ENCODE assay signal across 8 mouse cellular contexts in the genomic region with DNA sequence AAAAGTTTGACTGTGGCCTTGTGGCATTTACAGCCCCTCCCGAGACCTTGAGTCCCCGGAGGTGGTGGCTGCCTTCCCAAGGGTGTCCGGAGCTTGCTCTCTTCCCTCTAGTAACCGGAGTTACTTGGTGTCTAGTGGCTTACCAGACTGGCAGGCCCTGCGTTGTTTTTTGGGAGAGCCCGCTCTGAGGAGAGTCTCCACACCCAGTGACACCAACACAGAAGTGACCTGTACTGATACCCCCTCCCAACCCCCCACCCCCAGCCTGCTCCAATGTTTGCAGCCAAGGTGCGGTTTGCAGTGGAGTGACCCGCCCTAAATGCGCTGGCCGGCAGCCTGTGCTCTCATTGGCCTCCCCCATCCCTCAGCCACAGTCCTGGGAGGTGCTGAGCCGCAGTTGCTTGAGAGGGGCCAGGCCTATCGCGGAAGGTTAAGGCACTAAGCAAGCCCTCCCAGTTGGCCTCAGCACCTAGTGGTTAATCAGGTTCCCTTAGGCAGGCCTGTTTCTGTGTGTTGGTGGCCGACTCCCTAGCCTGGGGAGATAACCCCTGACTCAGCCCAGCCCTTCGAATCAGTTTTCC. TPM values are rescaled to one million over a fixed set of nuclear protein-coding genes. Genes with fewer than 3 reads are reported as not detected.
DNase-seq lines count a peak whose midpoint lies in the region; ATAC-seq and TF ChIP-seq lines count a peak whose summit lies in the region.

No protein-coding gene starts in this region.

- H3K4me3 ChIP-seq in cerebellum, adult 2 months (replicated peaks; ENCODE audit: insufficient read depth, low read depth, low read length), result peak overlapping the region; percentile 73
- peak overlapping the region; percentile 77 for H3K4me3 ChIP-seq in heart, adult 2 months
- H3K4me3 ChIP-seq in lung, embryonic 16.5 days (ENCODE audit: low read length), result peak overlapping the region; percentile 86
- peak overlapping the region; percentile 63 for H3K4me3 ChIP-seq in olfactory bulb, adult 2 months (ENCODE audit: insufficient read depth, low read depth, low read length)

- WGBS in cerebellum, adult 2 months, result 3% methylated on average over 15 of the region's 15 CpGs
- 3% methylated on average over 15 of the region's 15 CpGs for WGBS in heart, adult 2 months
- 2% methylated on average over 15 of the region's 15 CpGs for WGBS in lung, embryonic 16.5 days
- 4% methylated on average over 15 of the region's 15 CpGs for WGBS in olfactory bulb, adult 2 months

- TF ChIP-seq EP300 in heart, adult 2 months (IDR thresholded peaks at IDR 0.05; ENCODE audit: insufficient read depth, low read depth, low read length), result 0 out of 2 replicates have a peak, but pooled peaks have one; percentile 47

- peaks cover 3% of the 10 kb centered on the region; the same call in 1 of the 2 replicates for H3K36me3 ChIP-seq in heart, adult 2 months (ENCODE audit: control insufficient read depth, insufficient read depth, low read length)
- peaks cover 30% of the 10 kb centered on the region for H3K36me3 ChIP-seq in lung, embryonic 16.5 days (ENCODE audit: control insufficient read depth, insufficient read depth, low read length)

- H3K79me2 ChIP-seq in heart, adult 2 months (replicated peaks; ENCODE audit: control insufficient read depth, insufficient read depth, low read length), result no peaks in the 10 kb centered on the region; the same call in 1 of the 2 replicates

- peaks cover 25% of the 10 kb centered on the region for H3K4me1 ChIP-seq in cerebellum, adult 2 months (ENCODE audit: control insufficient read depth, insufficient read depth, low read length)
- peaks cover 7% of the 10 kb centered on the region for H3K4me1 ChIP-seq in heart, adult 2 months (ENCODE audit: control insufficient read depth, insufficient read depth, low read length)
- peaks cover 15% of the 10 kb centered on the region for H3K4me1 ChIP-seq in lung, embryonic 16.5 days (replicated peaks; ENCODE audit: control insufficient read depth, insufficient read depth, low read length)
- peaks cover 16% of the 10 kb centered on the region for H3K4me1 ChIP-seq in olfactory bulb, adult 2 months (ENCODE audit: control insufficient read depth, insufficient read depth, low read length)

- no peaks in the 10 kb centered on the region for H3K27me3 ChIP-seq in cerebellum, adult 2 months (ENCODE audit: control insufficient read depth, insufficient read depth, low read length)
- H3K27me3 ChIP-seq in heart, adult 2 months (ENCODE audit: control insufficient read depth, insufficient read depth, low read length), result no peaks in the 10 kb centered on the region
- H3K27me3 ChIP-seq in lung, embryonic 16.5 days (ENCODE audit: control insufficient read depth, insufficient read depth, low read depth, low read length), result no peaks in the 10 kb centered on the region

- H3K9me3 ChIP-seq in lung, embryonic 16.5 days (ENCODE audit: control insufficient read depth, low read length), result no peaks in the 10 kb centered on the region

- no peak for TF ChIP-seq CTCF in cerebellum, adult 2 months (IDR thresholded peaks at IDR 0.05; ENCODE audit: borderline replicate concordance, insufficient read depth, low read depth, low read length)
- peak; percentile 17; the same call in 1 of the 2 replicates for TF ChIP-seq CTCF in heart, adult 2 months (IDR thresholded peaks at IDR 0.05)
- no peak for TF ChIP-seq CTCF in olfactory bulb, adult 2 months (IDR thresholded peaks at IDR 0.05; ENCODE audit: insufficient read depth, low read depth, low read length)

- H3K27ac ChIP-seq in cerebellum, adult 2 months (ENCODE audit: insufficient read depth, low read length), result 0 out of 2 replicates have a peak overlapping the region, but pooled peaks have one; percentile 28
- peak overlapping the region; percentile 90 for H3K27ac ChIP-seq in heart, adult 2 months
- H3K27ac ChIP-seq in lung, embryonic 16.5 days (ENCODE audit: low read length), result peak overlapping the region; percentile 88
- no peak overlapping the region for H3K27ac ChIP-seq in olfactory bulb, adult 2 months (ENCODE audit: insufficient read depth, low read depth, low read length)

- peak; percentile 51 to 54 for DNase-seq in cerebellum, adult 2 months
- DNase-seq in cerebellum, adult 11 months, result no peak
- peak; percentile 76 for DNase-seq in embryo, embryonic 11 days
- peak; percentile 68 to 84 for DNase-seq in heart, adult 2 months
- DNase-seq in kidney, adult 18-20 months, result peak; percentile 70

- intact Hi-C loops in heart, adult 2 months (cut with DNase I), result no loop called here

- TF ChIP-seq POLR2A in cerebellum, adult 2 months (IDR thresholded peaks at IDR 0.05; ENCODE audit: borderline replicate concordance, insufficient read depth, low read length), result no peak
- peak; percentile 49; the same call in 1 of the 2 replicates for TF ChIP-seq POLR2A in heart, adult 2 months (IDR thresholded peaks at IDR 0.05; ENCODE audit: insufficient read depth, low read depth, low read length)
- no peak for TF ChIP-seq POLR2A in olfactory bulb, adult 2 months (IDR thresholded peaks at IDR 0.05; ENCODE audit: insufficient read depth, low read depth, low read length)

- peak overlapping the region; percentile 92 for H3K4me2 ChIP-seq in lung, embryonic 16.5 days (ENCODE audit: low read depth, low read length)

- peak; percentile 80 for ATAC-seq in lung, embryonic 16.5 days (ENCODE audit: low read depth)
- ATAC-seq in activated CD4-positive, CD25-positive, alpha-beta regulatory T cell, adult 4 months, result no peak

- H3K9ac ChIP-seq in heart, adult 2 months (ENCODE audit: low read depth, low read length), result peak overlapping the region; percentile 84
- peak overlapping the region; percentile 89 for H3K9ac ChIP-seq in lung, embryonic 16.5 days (ENCODE audit: low read length)

RNA-seq across cellular contexts. Expression of gene Kmt5a, which starts 6.7 kb away (rescaled TPM):
- 59.1 and 61.6 TPM in 2 replicates for polyA plus RNA-seq in cerebellum, adult 2 months (2012; rRNA removed)
- total RNA-seq in heart, adult 2 months (2021), result 100 to 1,000 TPM; 191 to 210 TPM
- 136 and 162 TPM in 2 replicates for polyA plus RNA-seq in heart, adult 2 months (2012; rRNA removed)
- polyA plus RNA-seq in lung, embryonic 16.5 days (2015; fragmentation: Nextera tagmentation; extraction: Ambion mirVana), result 31.3 and 32.2 TPM in 2 replicates
- 371 TPM in 1 of 2 replicates, not detected in the other for polyA plus RNA-seq in olfactory bulb, adult 2 months (2012; ENCODE audit: insufficient read depth, insufficient read length, low replicate concordance, missing spikeins)
- 10 to 100 TPM; 23.4 to 26.8 TPM for polyA plus RNA-seq in activated CD4-positive, CD25-positive, alpha-beta regulatory T cell, adult 4 months (2017; shearing (Covaris generic))

RNA-seq across cellular contexts. Expression of gene Sbno1, which starts 20.6 kb away (rescaled TPM):
- 48.3 and 50.3 TPM in 2 replicates for polyA plus RNA-seq in cerebellum, adult 2 months (2012; rRNA removed)
- 10 to 100 TPM; 58.8 to 62.9 TPM for total RNA-seq in heart, adult 2 months (2021)
- 11.3 and 18.5 TPM in 2 replicates for polyA plus RNA-seq in heart, adult 2 months (2012; rRNA removed)
- 80.8 and 81.2 TPM in 2 replicates for polyA plus RNA-seq in lung, embryonic 16.5 days (2015; fragmentation: Nextera tagmentation; extraction: Ambion mirVana)
- polyA plus RNA-seq in olfactory bulb, adult 2 months (2012; ENCODE audit: insufficient read depth, insufficient read length, low replicate concordance, missing spikeins), result 263 and 488 TPM in 2 replicates
- 100 to 1,000 TPM; 135 to 152 TPM for polyA plus RNA-seq in activated CD4-positive, CD25-positive, alpha-beta regulatory T cell, adult 4 months (2017; shearing (Covaris generic))

RNA-seq across cellular contexts. Expression of gene Rilpl2, which starts 31.8 kb away (rescaled TPM):
- polyA plus RNA-seq in cerebellum, adult 2 months (2012; rRNA removed), result 18.1 and 18.4 TPM in 2 replicates
- total RNA-seq in heart, adult 2 months (2021), result 1 to 10 TPM; 6.8 to 9.1 TPM
- 6.9 and 8.4 TPM in 2 replicates for polyA plus RNA-seq in heart, adult 2 months (2012; rRNA removed)
- 29.4 and 32.7 TPM in 2 replicates for polyA plus RNA-seq in lung, embryonic 16.5 days (2015; fragmentation: Nextera tagmentation; extraction: Ambion mirVana)
- not detected in 2 replicates for polyA plus RNA-seq in olfactory bulb, adult 2 months (2012; ENCODE audit: insufficient read depth, insufficient read length, low replicate concordance, missing spikeins)
- 10 to 100 TPM; 69.3 to 73.3 TPM for polyA plus RNA-seq in activated CD4-positive, CD25-positive, alpha-beta regulatory T cell, adult 4 months (2017; shearing (Covaris generic))

RNA-seq across cellular contexts. Expression of gene Snrnp35, which starts 36.5 kb away (rescaled TPM):
- polyA plus RNA-seq in cerebellum, adult 2 months (2012; rRNA removed), result 12.3 and 13.1 TPM in 2 replicates
- total RNA-seq in heart, adult 2 months (2021), result 10 to 100 TPM; 10.5 to 14.5 TPM
- 2.4 and 4.5 TPM in 2 replicates for polyA plus RNA-seq in heart, adult 2 months (2012; rRNA removed)
- 23.0 and 25.6 TPM in 2 replicates for polyA plus RNA-seq in lung, embryonic 16.5 days (2015; fragmentation: Nextera tagmentation; extraction: Ambion mirVana)
- not detected in 2 replicates for polyA plus RNA-seq in olfactory bulb, adult 2 months (2012; ENCODE audit: insufficient read depth, insufficient read length, low replicate concordance, missing spikeins)
- 10 to 100 TPM in 1 of 2 experiments, 1 to 10 TPM in 1; 5.0 to 12.3 TPM for polyA plus RNA-seq in activated CD4-positive, CD25-positive, alpha-beta regulatory T cell, adult 4 months (2017; shearing (Covaris generic))
